Mouse (Mus musculus) left cerebral cortex, postnatal 36 days (tissue): ENCODE measurements around the gene Tbx3. TPM values are rescaled to one million over a fixed set of nuclear protein-coding genes. Genes with fewer than 3 reads are reported as not detected.

Source experiments
- DNase-seq, 2 experiments: peaks; one replicate each; pipeline ENCODE4 v3.0.0; 2021 to 2022; ENCODE audit warnings: low spot score in 2 of 2, mixed read lengths in 1 of 2
- intact Hi-C: fragments of 180-260 bp; cut with DNase I; formaldehyde crosslinking; loops from one replicate; pipeline ENCODE4 v1.15.1; 2025
- total RNA-seq, 2 experiments: library from RNA; stranded (reverse); gene quantifications; 2 replicates each; pipeline ENCODE4 v1.2.3; 2021

Gene Tbx3
- 1 to 10 TPM; 4.3 to 4.9 TPM for total RNA-seq

GRCm38 (mm10) chr5:119670566-119671108 lies at the start of gene Tbx3:
Tbx3 (plus strand) TSS chr5:119670669.
- peak in 1 of 2 experiments; percentile 70 for DNase-seq
- intact Hi-C loops = loop anchor here (5.0 kb wide), 1 partner anchor 762 kb away; the partner anchor contains the start of gene Lhx5

- DNase-seq = no peak
- intact Hi-C loops = no loop called here
These were observed 48.4 kb upstream of the Tbx3 start for GRCm38 (mm10) chr5:119622076-119622475.

GRCm38 (mm10) chr5:119624554-119624953 lies 45.9 kb upstream of the Tbx3 start:
- DNase-seq = no peak
- intact Hi-C loops = no loop called here

GRCm38 (mm10) chr5:119625603-119626002 lies 44.9 kb upstream of the Tbx3 start:
- intact Hi-C loops = no loop called here

GRCm38 (mm10) chr5:119626154-119626553 lies 44.3 kb upstream of the Tbx3 start:
- intact Hi-C loops = no loop called here
- no peak for DNase-seq

More at GRCm38 (mm10) chr5:119625603-119626002, 44.9 kb upstream of the Tbx3 start:
- DNase-seq = no peak

- DNase-seq = no peak
- intact Hi-C loops = no loop called here
These were observed 43.8 kb upstream of the Tbx3 start for GRCm38 (mm10) chr5:119626662-119627061.

GRCm38 (mm10) chr5:119628100-119628499 lies 42.4 kb upstream of the Tbx3 start:
- no peak for DNase-seq
- intact Hi-C loops = no loop called here

- DNase-seq = no peak
- intact Hi-C loops = no loop called here
These were observed 41.6 kb upstream of the Tbx3 start for GRCm38 (mm10) chr5:119628746-119629327.

- DNase-seq = no peak
- intact Hi-C loops = no loop called here
These were observed 36.9 kb upstream of the Tbx3 start for GRCm38 (mm10) chr5:119633581-119633980.

GRCm38 (mm10) chr5:119634861-119635260 lies 35.6 kb upstream of the Tbx3 start:
- DNase-seq = no peak
- intact Hi-C loops = no loop called here

GRCm38 (mm10) chr5:119638300-119638699 lies 32.2 kb upstream of the Tbx3 start:
- DNase-seq = no peak
- intact Hi-C loops = no loop called here

GRCm38 (mm10) chr5:119641094-119641493 lies 29.4 kb upstream of the Tbx3 start:
- no peak for DNase-seq
- intact Hi-C loops = no loop called here

- DNase-seq = no peak
- intact Hi-C loops = no loop called here
These were observed 28.8 kb upstream of the Tbx3 start for GRCm38 (mm10) chr5:119641714-119642113.

- DNase-seq = no peak
- intact Hi-C loops = no loop called here
These were observed 23.5 kb upstream of the Tbx3 start for GRCm38 (mm10) chr5:119646965-119647364.

- no peak for DNase-seq
- intact Hi-C loops = no loop called here
These were observed 19.1 kb upstream of the Tbx3 start for GRCm38 (mm10) chr5:119651135-119651965.

- no peak for DNase-seq
- intact Hi-C loops = no loop called here
These were observed 14.1 kb upstream of the Tbx3 start for GRCm38 (mm10) chr5:119656354-119656753.

GRCm38 (mm10) chr5:119656856-119657255 lies 13.6 kb upstream of the Tbx3 start:
- intact Hi-C loops = no loop called here
- DNase-seq = no peak

- DNase-seq = no peak
- intact Hi-C loops = no loop called here
These were observed 13.1 kb upstream of the Tbx3 start for GRCm38 (mm10) chr5:119657362-119657761.

- no peak for DNase-seq
- intact Hi-C loops = no loop called here
These were observed 12.7 kb upstream of the Tbx3 start for GRCm38 (mm10) chr5:119657804-119658203.

- no peak for DNase-seq
- intact Hi-C loops = no loop called here
These were observed 12.1 kb upstream of the Tbx3 start for GRCm38 (mm10) chr5:119658396-119658795.

- DNase-seq = no peak
- intact Hi-C loops = no loop called here
These were observed 11.4 kb upstream of the Tbx3 start for GRCm38 (mm10) chr5:119659041-119659440.
